Mouse (Mus musculus) liver, embryonic 11.5 days (tissue): ENCODE measurements around the gene Fgfrl1. TPM values are rescaled to one million over a fixed set of nuclear protein-coding genes. Genes with fewer than 3 reads are reported as not detected.

ENCODE experiments used
- ATAC-seq: fragments of 200-750 bp; cut with Nextera tagmentation; replicated peaks from 2 replicates; pipeline ENCODE4 v1.8.0; 2017; ENCODE audit warnings: moderate number of reproducible peaks, mild to moderate bottlenecking, moderate TSS enrichment, moderate library complexity; ENCODE audit not compliant: low FRiP score
- DNase-seq: peaks from one replicate; pipeline ENCODE4 v3.0.0-alpha.2; 2017; ENCODE audit warnings: low spot score
- H3K27ac ChIP-seq: fragments of 300-500 bp; sonication (generic); 2 replicates; pipeline ENCODE4 v1.5.1; 2014; ENCODE audit warnings: mild to moderate bottlenecking, low read depth, low read length, control low read depth
- H3K27me3 ChIP-seq: fragments of 300-500 bp; sonication (generic); replicated peaks from 2 replicates; pipeline ENCODE4 v1.6.1; 2014; ENCODE audit warnings: low read length, mixed read lengths; ENCODE audit not compliant: control insufficient read depth, insufficient read depth
- H3K36me3 ChIP-seq: fragments of 300-500 bp; sonication (generic); 2 replicates; pipeline ENCODE4 v1.6.1; 2014; ENCODE audit warnings: mild to moderate bottlenecking, low read length, moderate library complexity, mixed read lengths; ENCODE audit not compliant: control insufficient read depth, insufficient read depth
- H3K4me1 ChIP-seq: fragments of 300-500 bp; sonication (generic); replicated peaks from 2 replicates; pipeline ENCODE4 v1.6.1; 2014; ENCODE audit warnings: low read length, mixed read lengths; ENCODE audit not compliant: control insufficient read depth, insufficient read depth
- H3K4me2 ChIP-seq: fragments of 300-500 bp; sonication (generic); 2 replicates; pipeline ENCODE4 v1.6.1; 2014; ENCODE audit warnings: mild to moderate bottlenecking, control low read depth, moderate library complexity
- H3K4me3 ChIP-seq: fragments of 300-500 bp; sonication (generic); 2 replicates; pipeline ENCODE4 v1.5.1; 2014; ENCODE audit warnings: low read depth, low read length, control low read depth
- H3K9ac ChIP-seq: fragments of 300-500 bp; sonication (generic); 2 replicates; pipeline ENCODE4 v1.6.1; 2014; ENCODE audit warnings: low read depth, low read length, control low read depth
- H3K9me3 ChIP-seq: fragments of 300-500 bp; sonication (generic); 2 replicates; pipeline ENCODE4 v1.6.1; 2016; ENCODE audit warnings: low read length, inconsistent platforms, mixed read lengths; ENCODE audit not compliant: control insufficient read depth
- WGBS: fragments of 180-500 bp; shearing (Covaris S2); extraction: QIAGEN DNeasy Blood & Tissue Kit; methylation state at CpG from one replicate; pipeline ENCODE4 v1.1.7; 2014; 5-methylcytosine and 5-hydroxymethylcytosine counted together
- polyA plus RNA-seq: library from polyadenylated mRNA; unstranded; fragments of >200 nt; fragmentation: Nextera tagmentation; extraction: Ambion mirVana; gene quantifications from 2 replicates; pipeline ENCODE4 v1.2.1, GENCODE M21; 2014

Fgfrl1 gene
- polyA plus RNA-seq, 1 experiment from 2014 or later, result 21.3 TPM

GRCm38 (mm10) chr5:108679909-108680308, 12.3 kb upstream of the Fgfrl1 start:
- Histone ChIP-seq H3K4me1 (peaks cover 27% of the 10 kb centered on the region), H3K4me3 (no peak overlapping the region), H3K4me2 (no peak overlapping the region), H3K27me3 (no peaks in the 10 kb centered on the region), H3K9ac (no peak overlapping the region), H3K36me3 (no peaks in the 10 kb centered on the region), H3K9me3 (no peaks in the 10 kb centered on the region), H3K27ac (no peak overlapping the region)
- DNase-seq (no peak), ATAC-seq (no peak)
- WGBS, result 36% methylated on average over 3 of the region's 3 CpGs

GRCm38 (mm10) chr5:108680871-108681270, 11.3 kb upstream of the Fgfrl1 start:
- 81% methylated on average over 6 of the region's 6 CpGs for WGBS
- no peak overlapping the region for H3K4me3 ChIP-seq
- no peak overlapping the region for H3K4me2 ChIP-seq
- peaks cover 19% of the 10 kb centered on the region for H3K4me1 ChIP-seq
- DNase-seq (no peak), ATAC-seq (no peak)
- no peaks in the 10 kb centered on the region for H3K36me3 ChIP-seq
- no peak overlapping the region for H3K9ac ChIP-seq
- no peaks in the 10 kb centered on the region for H3K27me3 ChIP-seq
- no peak overlapping the region for H3K27ac ChIP-seq
- no peaks in the 10 kb centered on the region for H3K9me3 ChIP-seq

GRCm38 (mm10) chr5:108689091-108689490, 3.1 kb upstream of the Fgfrl1 start:
- Histone ChIP-seq H3K4me3 (no peak overlapping the region), H3K9ac (no peak overlapping the region), H3K9me3 (no peaks in the 10 kb centered on the region), H3K36me3 (no peaks in the 10 kb centered on the region), H3K27me3 (no peaks in the 10 kb centered on the region), H3K4me2 (no peak overlapping the region), H3K4me1 (peaks cover 16% of the 10 kb centered on the region), H3K27ac (no peak overlapping the region)
- no peak for DNase-seq
- ATAC-seq, result no peak
- 75% methylated on average over 5 of the region's 5 CpGs for WGBS

GRCm38 (mm10) chr5:108691152-108691551, 1.0 kb upstream of the Fgfrl1 start:
- no peak for ATAC-seq
- no peak overlapping the region for H3K4me3 ChIP-seq
- no peaks in the 10 kb centered on the region for H3K36me3 ChIP-seq
- WGBS, result 62% methylated on average over 4 of the region's 4 CpGs
- no peaks in the 10 kb centered on the region for H3K9me3 ChIP-seq
- H3K27ac ChIP-seq, result no peak overlapping the region
- peaks cover 3% of the 10 kb centered on the region; the same call in 1 of the 2 replicates for H3K27me3 ChIP-seq
- DNase-seq, result no peak
- H3K4me1 ChIP-seq, result peaks cover 29% of the 10 kb centered on the region
- peak overlapping the region; percentile 93; the same call in 1 of the 2 replicates for H3K4me2 ChIP-seq
- no peak overlapping the region for H3K9ac ChIP-seq

- DNase-seq (peak; percentile 89), ATAC-seq (peak; percentile 92)
- Histone ChIP-seq H3K4me2 (peak overlapping the region; percentile 93), H3K36me3 (no peaks in the 10 kb centered on the region), H3K4me3 (peak overlapping the region; percentile 97), H3K4me1 (peaks cover 29% of the 10 kb centered on the region), H3K9me3 (no peaks in the 10 kb centered on the region), H3K27ac (peak overlapping the region; percentile 70), H3K9ac (peak overlapping the region; percentile 80), H3K27me3 (peaks cover 3% of the 10 kb centered on the region; the same call in 1 of the 2 replicates)
- under 1% methylated on average over 41 of the region's 43 CpGs for WGBS
Measured at GRCm38 (mm10) chr5:108693872-108694288, 1.7 kb downstream of the Fgfrl1 start.

- H3K27ac ChIP-seq, result peak overlapping the region; percentile 70
- under 1% methylated on average over 80 of the region's 99 CpGs for WGBS
- no peaks in the 10 kb centered on the region for H3K36me3 ChIP-seq
- peak overlapping the region; percentile 80 for H3K9ac ChIP-seq
- DNase-seq (peak; percentile 62), ATAC-seq (peak; percentile 44)
- no peaks in the 10 kb centered on the region for H3K9me3 ChIP-seq
- peak overlapping the region; percentile 93 for H3K4me2 ChIP-seq
- peaks cover 3% of the 10 kb centered on the region; the same call in 1 of the 2 replicates for H3K27me3 ChIP-seq
- H3K4me3 ChIP-seq, result peak overlapping the region; percentile 97
- peaks cover 29% of the 10 kb centered on the region for H3K4me1 ChIP-seq
Measured at GRCm38 (mm10) chr5:108694352-108695261, 2.4 kb downstream of the Fgfrl1 start.

- no peak for DNase-seq
- Histone ChIP-seq H3K4me3 (peak overlapping the region; percentile 97; the same call in 1 of the 2 replicates), H3K36me3 (no peaks in the 10 kb centered on the region), H3K9ac (no peak overlapping the region), H3K9me3 (no peaks in the 10 kb centered on the region), H3K27me3 (peaks cover 3% of the 10 kb centered on the region; the same call in 1 of the 2 replicates), H3K27ac (no peak overlapping the region), H3K4me2 (peak overlapping the region; percentile 93; the same call in 1 of the 2 replicates), H3K4me1 (peaks cover 39% of the 10 kb centered on the region)
- 94% methylated on average over 12 of the region's 12 CpGs for WGBS
- ATAC-seq, result no peak
Measured at GRCm38 (mm10) chr5:108695861-108696260, 3.7 kb downstream of the Fgfrl1 start.

- DNase-seq (no peak), ATAC-seq (no peak)
- Histone ChIP-seq H3K9ac (no peak overlapping the region), H3K36me3 (no peaks in the 10 kb centered on the region), H3K4me1 (peaks cover 40% of the 10 kb centered on the region), H3K9me3 (no peaks in the 10 kb centered on the region), H3K4me3 (no peak overlapping the region), H3K27ac (no peak overlapping the region), H3K4me2 (no peak overlapping the region), H3K27me3 (peaks cover 3% of the 10 kb centered on the region; the same call in 1 of the 2 replicates)
- 82% methylated on average over 3 of the region's 3 CpGs for WGBS
Measured at GRCm38 (mm10) chr5:108696542-108696941, 4.4 kb downstream of the Fgfrl1 start.
